Mouse (Mus musculus): ENCODE results near the gene Camk2n2. TPM values are rescaled to one million over a fixed set of nuclear protein-coding genes. Genes with fewer than 3 reads are reported as not detected.

Gene Camk2n2
- total and polyA plus RNA-seq, 3 experiments, result 1.5 to 7.0 (median 2.0) TPM

DNA sequence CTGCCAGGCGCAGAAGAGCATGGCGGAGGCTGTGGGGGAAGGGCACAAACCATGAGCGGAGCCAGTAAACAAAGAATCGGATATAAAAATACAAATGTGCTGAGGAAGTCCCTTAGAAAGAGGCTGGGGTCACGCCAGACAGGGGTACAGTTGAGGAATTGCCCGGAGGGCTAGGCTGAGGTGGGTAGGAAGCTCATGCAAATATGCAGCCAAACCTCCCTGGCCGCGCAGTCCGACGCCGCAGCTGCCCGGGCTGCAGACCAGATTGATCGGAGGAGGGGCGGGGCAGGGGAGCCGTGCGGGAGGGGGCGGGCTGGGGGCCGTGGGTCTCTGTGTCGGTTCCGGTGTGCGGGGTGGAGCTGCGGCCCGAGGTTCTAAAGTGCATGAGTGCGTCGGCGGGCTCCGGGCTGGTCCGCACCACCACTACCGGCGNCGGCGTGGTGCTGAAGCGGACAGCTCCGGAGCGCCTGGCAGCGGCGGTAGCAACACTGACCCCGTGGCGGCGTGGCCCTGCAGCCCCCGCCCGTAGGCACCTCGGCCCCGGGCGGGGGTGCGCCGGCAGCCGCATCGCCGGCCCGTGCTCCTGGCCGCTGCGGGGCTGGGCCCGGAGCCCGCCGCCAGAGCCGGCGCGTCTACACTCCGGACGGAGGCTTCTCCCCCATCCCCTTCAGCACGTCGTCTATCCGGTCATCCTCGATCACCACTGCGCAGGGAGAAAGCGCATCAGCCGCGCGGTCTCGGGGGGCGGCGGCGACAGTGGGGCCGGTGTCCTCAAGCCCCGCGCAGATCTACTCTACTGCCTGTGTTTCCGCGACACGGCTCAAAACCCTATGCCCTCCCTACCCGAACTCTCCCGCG lies 1.3 kb downstream of the Camk2n2 start:
- DNase-seq (ENCODE audit: extremely low read depth), result no peak
- H3K9ac ChIP-seq (ENCODE audit: insufficient read depth, low read depth), result no peak overlapping the region
- dilution Hi-C loops (cut with MboI; ENCODE audit: extremely low pct_ligation_motif_present, extremely low pct_unique_long_range_greater_than_20kb, low sequenced_read_pairs), result no loop called here
- no peaks in the 10 kb centered on the region for H3K79me2 ChIP-seq (replicated peaks; ENCODE audit: control insufficient read depth, extremely low read depth, insufficient read depth, poor library complexity, severe bottlenecking)
- peaks cover 17% of the 10 kb centered on the region for H3K9me3 ChIP-seq (replicated peaks; ENCODE audit: low read length)
- peaks cover 2 to 54% of the 10 kb centered on the region in 2 experiments for H3K36me3 ChIP-seq (replicated peaks in 1 of 2; ENCODE audit: control insufficient read depth in 1 of 2, insufficient read depth in 1 of 2, low read length in 1 of 2)
- H3K27ac ChIP-seq (ENCODE audit: insufficient read depth, low read depth), result no peak overlapping the region
- peak overlapping the region in 1 of 3 experiments; percentile 80 for H3K4me3 ChIP-seq (replicated peaks in 1 of 3; ENCODE audit: low read depth in 2 of 3, low read length in 2 of 3, poor library complexity in 1 of 3)
- H3K4me2 ChIP-seq (ENCODE audit: insufficient read depth, low read depth, poor library complexity, severe bottlenecking), result peak overlapping the region; percentile 72
- peaks cover 4 to 27% of the 10 kb centered on the region in 2 experiments; a peak in 3 of 4 replicates for H3K4me1 ChIP-seq (ENCODE audit: control insufficient read depth in 1 of 2, insufficient read depth in 2 of 2)
- in situ Hi-C loops (cut with MboI; ENCODE audit: low pct_ligation_motif_present, low pct_unique_long_range_greater_than_20kb, low sequenced_read_pairs), result loop anchor here (5.0 to 10.0 kb wide), 2 partner anchors 112 to 325 kb away; no protein-coding TSS in a partner anchor
- TF ChIP-seq NELFE (IDR thresholded peaks at IDR 0.05; ENCODE audit: low read depth, low read length) (no peak), ZMIZ1 (IDR thresholded peaks at IDR 0.05; ENCODE audit: low read depth, low read length) (0 out of 2 replicates have a peak, but pooled peaks have one; percentile 9), IRF4 (IDR thresholded peaks at IDR 0.05; ENCODE audit: low read depth, low read length) (no peak), ETS1 (conservative IDR thresholded peaks at IDR 0.05; ENCODE audit: low read depth, low read length) (no peak), GABPA (IDR thresholded peaks at IDR 0.05; ENCODE audit: insufficient replicate concordance, low read depth, low read length) (no peak), USF2 (conservative IDR thresholded peaks at IDR 0.05; ENCODE audit: low read depth, low read length) (no peak), CHD2 (IDR thresholded peaks at IDR 0.05; ENCODE audit: low read length) (no peak), MXI1 (IDR thresholded peaks at IDR 0.05; ENCODE audit: low read depth, low read length) (peak; percentile 92), SIN3A (IDR thresholded peaks at IDR 0.05; ENCODE audit: low read length) (peak; percentile 69; the same call in 1 of the 2 replicates), MAX (IDR thresholded peaks at IDR 0.05; ENCODE audit: low read length) (no peak), MYC (IDR thresholded peaks at IDR 0.05; ENCODE audit: low read depth, low read length) (no peak), ELF1 (IDR thresholded peaks at IDR 0.05; ENCODE audit: low read depth, low read length) (no peak), JUN (IDR thresholded peaks at IDR 0.05; ENCODE audit: insufficient read depth, low read depth, low read length) (no peak), E2F4 (IDR thresholded peaks at IDR 0.05; ENCODE audit: insufficient replicate concordance, low read depth, low read length) (no peak), ZNF384 (IDR thresholded peaks at IDR 0.05; ENCODE audit: low read depth, low read length) (no peak), MAZ (IDR thresholded peaks at IDR 0.05; ENCODE audit: low read depth, low read length) (no peak)
- no peaks in the 10 kb centered on the region for H3K27me3 ChIP-seq (replicated peaks)

All from CH12.LX (cell line).